Mouse (Mus musculus) liver, embryonic 12.5 days (tissue): ENCODE results near the gene Smcr8. TPM values are rescaled to one million over a fixed set of nuclear protein-coding genes. Genes with fewer than 3 reads are reported as not detected.

Experiments
- ATAC-seq: fragments of 200-750 bp; cut with Nextera tagmentation; 2 replicates; pipeline ENCODE4 v1.8.0; 2017; ENCODE audit warnings: moderate number of reproducible peaks, mild to moderate bottlenecking, moderate library complexity
- H3K27ac ChIP-seq: fragments of 300-500 bp; sonication (generic); 2 replicates; pipeline ENCODE4 v1.5.1; 2016; ENCODE audit warnings: mild to moderate bottlenecking
- H3K27me3 ChIP-seq: fragments of 300-500 bp; sonication (generic); replicated peaks from 2 replicates; pipeline ENCODE4 v1.6.1; 2016; ENCODE audit warnings: mild to moderate bottlenecking, moderate library complexity
- H3K36me3 ChIP-seq: fragments of 300-500 bp; sonication (generic); 2 replicates; pipeline ENCODE4 v1.6.1; 2016; ENCODE audit warnings: mild to moderate bottlenecking, moderate library complexity
- H3K4me1 ChIP-seq: fragments of 300-500 bp; sonication (generic); 2 replicates; pipeline ENCODE4 v1.6.1; 2016
- H3K4me2 ChIP-seq: fragments of 300-500 bp; sonication (generic); 2 replicates; pipeline ENCODE4 v1.6.1; 2016; ENCODE audit warnings: mild to moderate bottlenecking, moderate library complexity
- H3K4me3 ChIP-seq: fragments of 300-500 bp; sonication (generic); 2 replicates; pipeline ENCODE4 v1.5.1; 2016; ENCODE audit warnings: mild to moderate bottlenecking, moderate library complexity
- H3K9ac ChIP-seq: fragments of 300-500 bp; sonication (generic); 2 replicates; pipeline ENCODE4 v1.6.1; 2016; ENCODE audit warnings: mild to moderate bottlenecking, moderate library complexity
- H3K9me3 ChIP-seq: fragments of 300-500 bp; sonication (generic); replicated peaks from 2 replicates; pipeline ENCODE4 v1.6.1; 2016; ENCODE audit warnings: mild to moderate bottlenecking, moderate library complexity
- WGBS: fragments of 180-500 bp; shearing (Covaris S2); methylation state at CpG from one replicate; pipeline ENCODE4 v1.1.7; 2016; ENCODE audit not compliant: insufficient replicate concordance; 5-methylcytosine and 5-hydroxymethylcytosine counted together
- polyA plus RNA-seq: library from polyadenylated mRNA; unstranded; fragments of >200 nt; fragmentation: Nextera tagmentation; extraction: Ambion mirVana; gene quantifications from 2 replicates; pipeline ENCODE4 v1.2.1, GENCODE M21; 2016

Smcr8 gene
- 4.2 and 4.3 TPM in 2 replicates for polyA plus RNA-seq

DNA sequence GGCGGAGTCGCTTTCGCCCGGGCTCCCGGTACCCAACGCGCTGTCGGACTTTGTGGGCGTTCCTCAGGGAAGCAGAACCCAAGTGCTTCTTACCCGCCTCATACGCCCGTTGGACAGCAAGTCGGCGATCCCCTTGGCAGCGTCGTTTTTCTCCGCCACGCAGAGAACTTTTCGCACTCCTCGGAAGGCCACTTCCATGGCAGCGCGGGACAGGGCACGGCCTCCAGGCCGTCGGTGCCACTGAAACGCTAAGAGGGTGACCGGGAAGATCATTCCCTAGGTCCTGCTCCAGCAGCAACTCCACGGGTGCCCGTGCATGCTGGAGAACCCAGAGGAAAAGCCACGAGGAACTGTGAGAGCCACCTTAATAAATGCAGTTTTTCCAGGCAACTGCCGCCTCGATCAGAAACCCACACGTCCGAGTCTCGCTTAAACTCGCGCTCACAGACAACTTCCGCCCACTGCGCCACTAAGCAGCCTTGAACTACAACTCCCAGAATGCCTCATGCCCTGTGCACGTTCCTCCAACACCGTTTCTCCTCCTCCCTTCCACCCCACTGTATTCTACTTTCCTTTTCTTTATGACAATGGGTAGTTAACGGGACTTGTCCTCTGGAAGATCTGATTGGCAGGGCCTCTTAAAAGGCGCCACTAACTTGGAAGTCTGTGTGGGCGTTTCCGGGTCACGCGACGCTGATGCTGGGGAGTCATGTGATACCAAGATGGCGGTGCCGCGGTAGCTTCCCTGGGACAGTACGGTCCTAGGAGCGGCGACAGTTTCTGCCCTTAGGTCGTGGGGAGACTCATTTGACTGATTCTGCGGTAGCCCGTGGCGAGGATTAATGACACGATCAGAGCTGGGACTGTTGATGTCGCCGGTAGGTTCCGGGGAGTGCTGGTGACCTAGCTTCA, at the start of gene Smcr8, which contains the start of gene Top3a:
TSS of gene Smcr8 (plus strand) at position 696 of the 912 bp plus-strand sequence.
TSS of gene Top3a (minus strand) at position 537 of the 912 bp plus-strand sequence.
- H3K9me3 ChIP-seq, result no peaks in the 10 kb centered on the region

DNA sequence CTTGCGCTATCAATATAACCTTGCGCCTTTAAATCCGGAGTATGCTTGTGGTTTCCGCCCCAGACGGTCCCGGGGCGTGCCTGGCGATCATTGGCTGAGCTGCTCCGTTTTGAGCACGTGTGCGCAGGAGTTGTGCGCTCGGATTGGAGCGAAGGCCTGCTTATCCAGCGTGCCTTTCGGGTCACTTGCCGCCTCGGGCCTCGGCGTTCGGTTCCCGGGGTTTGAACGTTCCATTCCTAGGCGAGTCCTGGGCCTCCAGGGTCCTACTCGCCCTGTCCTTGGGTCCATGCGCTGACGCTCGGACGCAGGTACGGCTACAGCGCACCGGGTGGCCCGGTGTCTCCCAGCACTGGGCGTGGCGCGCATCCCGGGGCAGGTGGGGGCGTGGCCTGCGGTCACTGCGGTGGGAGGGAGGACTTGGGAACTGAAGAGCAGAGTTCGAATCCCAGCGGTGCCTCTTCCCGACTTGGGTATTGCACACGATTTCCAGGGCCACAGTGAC, 49.0 kb upstream of the Smcr8 start, which contains the start of gene Mief2:
TSS of gene Mief2 (plus strand) at position 139 of the 502 bp plus-strand sequence.
- Histone ChIP-seq H3K4me3 (peak within 1 kb of the TSS; percentile 88), H3K27ac (peak within 1 kb of the TSS; percentile 89), H3K27me3 (no peaks in the 10 kb centered on the region), H3K4me1 (peaks cover 37% of the 10 kb centered on the region), H3K9me3 (no peaks in the 10 kb centered on the region), H3K9ac (peak within 1 kb of the TSS; percentile 87), H3K36me3 (peaks cover 33% of the 10 kb centered on the region), H3K4me2 (peak within 1 kb of the TSS; percentile 83)
- ATAC-seq, result peak; percentile 87
- WGBS, result under 1% methylated on average over 44 of the region's 44 CpGs

More for the DNA sequence above, at the start of gene Smcr8, which contains the start of gene Top3a:
- Histone ChIP-seq H3K27me3 (no peaks in the 10 kb centered on the region), H3K36me3 (peaks cover 32% of the 10 kb centered on the region), H3K4me2 (peak within 1 kb of the TSS; percentile 91), H3K4me1 (peaks cover 74% of the 10 kb centered on the region), H3K27ac (peak within 1 kb of the TSS; percentile 91), H3K4me3 (peak within 1 kb of the TSS; percentile 84), H3K9ac (peak within 1 kb of the TSS; percentile 82)
- ATAC-seq, result peak; percentile 91
- WGBS, result under 1% methylated on average over 62 of the region's 62 CpGs

DNA sequence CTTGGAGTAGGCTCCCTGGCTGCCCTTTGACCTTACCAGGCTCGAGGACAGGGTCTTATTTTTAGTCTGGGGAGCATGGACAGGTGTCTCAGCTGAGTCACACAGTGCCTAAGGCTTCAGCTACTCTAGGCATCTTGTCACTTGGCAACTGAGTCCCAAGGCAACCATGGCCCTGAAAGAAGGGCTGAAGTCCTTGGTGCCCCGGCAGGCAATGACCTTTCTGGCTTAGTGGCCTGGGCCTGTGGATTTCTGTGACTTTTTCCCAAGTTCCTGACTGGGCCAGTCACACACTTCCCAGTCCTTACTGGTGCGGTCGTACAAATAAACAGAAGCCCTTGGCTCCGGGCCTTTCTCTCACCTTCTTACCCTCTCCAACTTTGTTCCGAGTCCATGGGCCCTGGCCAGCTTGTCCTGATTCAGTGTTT, 48.1 kb upstream of the Smcr8 start:
- Histone ChIP-seq H3K4me2 (peak overlapping the region; percentile 83), H3K36me3 (peaks cover 24% of the 10 kb centered on the region), H3K4me1 (peaks cover 37% of the 10 kb centered on the region), H3K27me3 (no peaks in the 10 kb centered on the region), H3K9ac (peak overlapping the region; percentile 65), H3K27ac (peak overlapping the region; percentile 89; the same call in 1 of the 2 replicates), H3K9me3 (no peaks in the 10 kb centered on the region), H3K4me3 (peak overlapping the region; percentile 88)
- ATAC-seq, result no peak
- 72% methylated on average over 6 of the region's 6 CpGs for WGBS

DNA sequence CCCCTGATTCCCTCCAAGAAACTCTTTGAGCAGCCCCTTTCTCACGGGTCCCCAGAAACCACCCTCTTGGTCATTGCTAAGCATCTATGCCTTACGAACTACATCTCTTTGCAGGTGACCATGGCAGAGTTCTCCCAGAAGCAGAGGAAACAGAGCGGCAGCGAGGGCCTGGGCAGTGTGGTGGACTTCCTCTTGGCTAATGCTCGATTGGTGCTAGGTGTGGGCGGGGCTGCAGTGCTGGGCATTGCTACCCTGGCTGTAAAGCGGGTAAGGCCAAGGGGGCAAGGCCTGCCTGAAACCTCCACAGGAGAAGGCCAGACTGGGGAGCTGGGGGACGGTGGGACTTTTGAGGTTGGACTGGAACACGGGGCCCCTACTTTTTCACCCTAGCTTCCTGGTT, 47.2 kb upstream of the Smcr8 start:
- Histone ChIP-seq H3K9ac (no peak overlapping the region), H3K4me3 (no peak overlapping the region), H3K36me3 (peaks cover 16% of the 10 kb centered on the region), H3K27me3 (no peaks in the 10 kb centered on the region), H3K4me1 (peaks cover 37% of the 10 kb centered on the region), H3K9me3 (no peaks in the 10 kb centered on the region), H3K4me2 (no peak overlapping the region), H3K27ac (no peak overlapping the region)
- no peak for ATAC-seq
- WGBS, result 76% methylated on average over 9 of the region's 9 CpGs

DNA sequence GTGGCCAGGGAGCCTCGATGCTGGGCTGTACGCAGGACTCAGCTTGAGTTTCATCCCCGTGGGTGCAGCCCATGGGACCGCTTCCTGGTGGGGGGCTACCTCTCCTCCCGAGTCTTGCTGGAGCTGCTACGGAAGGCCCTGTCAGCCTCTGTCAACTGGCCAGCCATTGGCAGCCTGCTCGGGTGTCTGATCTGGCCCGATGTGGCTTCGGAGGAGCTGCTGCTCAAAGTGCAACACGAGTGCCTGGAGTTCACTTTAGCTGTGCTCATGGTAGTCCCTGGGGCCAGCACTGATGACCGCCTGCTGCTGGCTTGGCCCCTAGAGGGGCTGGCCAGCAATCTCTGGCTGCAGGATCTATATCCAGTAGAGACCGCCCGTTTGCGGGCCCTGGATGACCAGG, 46.1 kb upstream of the Smcr8 start:
- Histone ChIP-seq H3K9me3 (no peaks in the 10 kb centered on the region), H3K36me3 (peaks cover 16% of the 10 kb centered on the region), H3K4me3 (no peak overlapping the region), H3K27ac (no peak overlapping the region), H3K4me2 (no peak overlapping the region), H3K9ac (no peak overlapping the region), H3K4me1 (peaks cover 33% of the 10 kb centered on the region), H3K27me3 (no peaks in the 10 kb centered on the region)
- WGBS, result 86% methylated on average over 14 of the region's 14 CpGs
- no peak for ATAC-seq

DNA sequence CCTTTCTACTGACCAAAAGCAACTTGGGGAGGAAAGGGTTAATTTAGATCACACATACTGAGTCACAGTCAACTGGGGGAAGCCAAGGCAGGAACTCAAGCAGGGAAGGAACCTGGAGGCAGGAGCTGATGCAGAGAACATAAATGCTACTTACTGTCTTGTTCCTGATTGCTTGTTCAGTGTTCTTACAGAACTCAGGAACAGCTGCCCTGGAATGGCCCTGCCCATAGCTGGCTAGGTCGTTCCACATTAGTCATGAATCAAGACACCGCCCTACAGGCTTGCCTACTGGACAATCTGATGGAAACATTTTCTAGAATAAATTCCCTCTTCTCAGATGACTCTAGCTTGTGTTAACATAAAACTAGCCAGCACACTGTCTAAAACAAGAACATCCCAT, 43.1 kb upstream of the Smcr8 start:
- Histone ChIP-seq H3K4me2 (no peak overlapping the region), H3K36me3 (peaks cover 28% of the 10 kb centered on the region), H3K27ac (no peak overlapping the region), H3K9ac (no peak overlapping the region), H3K27me3 (no peaks in the 10 kb centered on the region), H3K4me1 (peaks cover 22% of the 10 kb centered on the region), H3K9me3 (no peaks in the 10 kb centered on the region), H3K4me3 (no peak overlapping the region)
- ATAC-seq, result no peak
- WGBS, result 67% methylated on average over 2 of the region's 2 CpGs

DNA sequence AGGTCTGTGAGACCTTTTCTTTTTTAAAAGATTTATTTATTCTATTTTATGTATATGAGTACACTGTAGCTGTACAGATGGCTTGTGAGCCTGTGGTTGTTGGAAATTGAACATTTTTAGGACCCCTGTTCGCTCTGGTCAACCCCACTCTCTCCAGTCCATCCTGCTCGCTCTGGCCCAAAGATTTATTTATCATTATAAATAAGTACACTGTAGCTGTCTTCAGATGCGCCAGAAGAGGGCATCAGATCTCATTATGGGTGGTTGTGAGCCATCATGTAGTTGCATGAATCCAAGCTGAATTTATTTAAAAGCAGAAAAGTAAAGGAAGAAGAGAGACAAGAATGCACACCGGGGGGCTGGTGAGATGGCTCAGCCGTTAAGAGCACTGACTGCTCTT, 42.1 kb upstream of the Smcr8 start:
- Histone ChIP-seq H3K9me3 (no peaks in the 10 kb centered on the region), H3K9ac (no peak overlapping the region), H3K4me2 (no peak overlapping the region), H3K27me3 (no peaks in the 10 kb centered on the region), H3K4me1 (peaks cover 15% of the 10 kb centered on the region), H3K27ac (no peak overlapping the region), H3K4me3 (no peak overlapping the region), H3K36me3 (peaks cover 38% of the 10 kb centered on the region)
- WGBS, result 73% methylated on average over 5 of the region's 5 CpGs
- no peak for ATAC-seq

DNA sequence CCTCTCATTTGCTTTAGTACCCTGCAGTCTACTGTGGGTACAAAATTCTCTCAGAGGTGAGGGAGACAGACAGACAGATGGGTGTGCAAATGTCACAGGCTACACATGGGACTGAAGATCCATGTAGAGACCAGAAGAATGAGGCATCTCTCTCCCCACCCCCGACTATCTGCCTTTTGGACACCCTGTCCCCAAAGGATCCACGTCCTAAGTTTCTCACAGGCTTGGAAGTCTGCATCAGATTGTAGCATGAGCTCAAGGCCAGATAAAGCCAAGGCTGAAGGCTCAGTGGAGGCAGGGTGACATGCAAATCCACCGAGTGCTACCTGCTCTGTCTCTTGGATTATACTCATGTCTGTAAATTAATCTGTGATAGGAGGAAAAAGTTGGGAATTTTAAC, 40.8 kb upstream of the Smcr8 start:
- H3K4me2 ChIP-seq, result no peak overlapping the region
- H3K27ac ChIP-seq, result no peak overlapping the region
- H3K27me3 ChIP-seq, result no peaks in the 10 kb centered on the region
- ATAC-seq, result no peak
- H3K9me3 ChIP-seq, result no peaks in the 10 kb centered on the region
- peaks cover 15% of the 10 kb centered on the region for H3K4me1 ChIP-seq
- 61% methylated on average over 3 of the region's 3 CpGs for WGBS
- no peak overlapping the region for H3K4me3 ChIP-seq
- no peak overlapping the region for H3K9ac ChIP-seq
- peaks cover 40% of the 10 kb centered on the region for H3K36me3 ChIP-seq

DNA sequence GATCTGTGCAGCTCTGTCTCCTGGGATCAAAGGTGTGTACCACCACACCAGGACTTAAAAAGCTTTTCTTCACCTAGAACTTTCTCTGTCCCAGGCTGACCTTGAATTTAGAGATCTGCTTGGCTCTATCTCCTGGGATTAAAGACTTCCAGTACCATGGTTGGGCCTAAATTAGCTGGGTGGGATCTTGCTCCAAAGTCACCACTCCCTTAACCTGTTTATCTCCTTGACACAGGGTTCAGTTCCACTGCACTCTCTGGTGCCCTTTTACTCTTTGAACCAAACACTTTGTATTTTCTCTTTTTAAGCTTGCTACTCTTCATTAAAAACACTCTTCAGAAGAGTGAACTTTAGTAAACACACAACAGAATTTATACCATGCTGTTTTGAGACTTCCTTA, 39.9 kb upstream of the Smcr8 start:
- ATAC-seq, result peak; percentile 58; the same call in 1 of the 2 replicates
- Histone ChIP-seq H3K9me3 (no peaks in the 10 kb centered on the region), H3K36me3 (peaks cover 44% of the 10 kb centered on the region), H3K9ac (no peak overlapping the region), H3K4me1 (peaks cover 15% of the 10 kb centered on the region), H3K4me2 (peak overlapping the region; percentile 14; the same call in 1 of the 2 replicates), H3K27ac (peak overlapping the region; percentile 13; the same call in 1 of the 2 replicates), H3K4me3 (no peak overlapping the region), H3K27me3 (no peaks in the 10 kb centered on the region)

DNA sequence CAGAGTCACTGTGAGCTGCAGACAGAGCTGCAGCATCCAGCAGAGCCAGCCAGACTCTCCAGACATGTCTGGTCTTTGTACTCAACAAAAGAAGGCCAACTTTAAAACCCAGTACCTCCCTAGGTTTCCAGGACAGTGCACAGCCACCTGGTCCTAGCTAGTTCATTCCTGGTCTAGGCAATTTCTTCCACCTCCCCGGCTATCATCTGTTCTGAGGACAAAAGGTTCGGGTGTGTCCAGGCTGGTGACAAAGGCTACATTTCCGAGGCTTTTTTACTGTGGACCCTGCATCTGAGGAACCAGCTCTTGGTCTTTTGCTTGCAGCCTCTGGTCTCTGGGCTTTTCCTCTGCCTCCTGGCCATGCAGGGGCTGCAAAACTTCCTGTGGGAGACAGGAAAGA, 37.0 kb upstream of the Smcr8 start:
- no peak overlapping the region for H3K4me2 ChIP-seq
- H3K27me3 ChIP-seq, result no peaks in the 10 kb centered on the region
- 58% methylated on average over 3 of the region's 3 CpGs for WGBS
- no peak overlapping the region for H3K27ac ChIP-seq
- no peaks in the 10 kb centered on the region for H3K9me3 ChIP-seq
- H3K9ac ChIP-seq, result no peak overlapping the region
- peaks cover 73% of the 10 kb centered on the region for H3K36me3 ChIP-seq
- peaks cover 15% of the 10 kb centered on the region for H3K4me1 ChIP-seq
- no peak overlapping the region for H3K4me3 ChIP-seq
- no peak for ATAC-seq

DNA sequence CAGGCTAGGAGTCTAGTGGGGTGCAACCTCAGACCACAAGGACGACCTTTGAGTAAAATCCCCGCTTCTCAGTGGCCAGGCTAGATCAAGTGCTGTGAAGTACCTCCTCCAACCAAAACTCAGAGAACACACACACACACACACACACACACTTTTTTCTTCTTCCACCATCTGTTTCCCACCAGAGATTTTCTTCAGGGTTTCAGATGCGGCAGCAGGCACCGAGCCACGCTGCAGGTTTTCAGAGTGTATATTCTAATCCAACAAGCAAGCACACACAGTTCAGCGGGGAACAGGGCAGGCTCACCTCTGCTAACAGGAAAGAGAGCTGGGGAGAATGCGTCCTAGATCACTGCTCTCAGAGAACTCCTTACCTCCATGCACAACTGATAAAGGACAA, 21.8 kb upstream of the Smcr8 start:
- Histone ChIP-seq H3K9me3 (no peaks in the 10 kb centered on the region), H3K4me2 (no peak overlapping the region), H3K27ac (no peak overlapping the region), H3K4me3 (no peak overlapping the region), H3K27me3 (no peaks in the 10 kb centered on the region), H3K36me3 (peaks cover 92% of the 10 kb centered on the region), H3K4me1 (no peaks in the 10 kb centered on the region), H3K9ac (no peak overlapping the region)
- ATAC-seq, result no peak
- 78% methylated on average over 7 of the region's 7 CpGs for WGBS

DNA sequence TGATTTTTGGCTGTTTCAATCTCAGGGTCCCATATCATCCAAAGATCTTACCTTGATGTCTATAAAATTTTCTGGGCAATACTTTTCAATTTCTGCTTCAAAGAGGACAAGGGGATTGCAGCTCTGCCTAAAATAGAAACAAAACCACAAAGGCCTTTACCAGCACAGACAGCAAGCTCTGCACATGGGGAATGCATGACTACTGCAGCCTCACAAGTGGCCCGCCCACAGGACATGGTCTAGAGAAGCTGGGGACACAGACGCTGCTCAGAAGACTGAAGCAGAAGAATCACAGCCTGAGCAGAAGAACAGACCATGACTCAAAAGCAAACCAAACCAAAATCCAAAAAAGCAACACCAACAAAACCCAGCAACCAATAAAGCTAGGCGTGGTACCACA, 15.6 kb upstream of the Smcr8 start:
- H3K27ac ChIP-seq, result no peak overlapping the region
- peaks cover 66% of the 10 kb centered on the region for H3K36me3 ChIP-seq
- no peak for ATAC-seq
- H3K4me3 ChIP-seq, result no peak overlapping the region
- no peaks in the 10 kb centered on the region for H3K4me1 ChIP-seq
- H3K4me2 ChIP-seq, result no peak overlapping the region
- H3K9ac ChIP-seq, result no peak overlapping the region
- H3K9me3 ChIP-seq, result no peaks in the 10 kb centered on the region
- 65% methylated on average over 3 of the region's 3 CpGs for WGBS
- H3K27me3 ChIP-seq, result no peaks in the 10 kb centered on the region
